Mouse (Mus musculus) activated CD4-positive, CD25-positive, alpha-beta regulatory T cell, adult 4 months (primary cell): ENCODE results near the gene Hba-x. TPM values are rescaled to one million over a fixed set of nuclear protein-coding genes. Genes with fewer than 3 reads are reported as not detected.

Experiments used
- polyA plus RNA-seq, 2 experiments: library from polyadenylated mRNA; unstranded; fragments of 100-300 nt; shearing (Covaris generic); gene quantifications; one replicate each; pipeline ENCODE4 v1.2.1; 2017

Hba-x gene
- polyA plus RNA-seq, 2 experiments from 2014 or later, result not detected

Other genes with a start within 250 kb of the Hba-x start
- gene Il9r, start 76.1 kb upstream of the Hba-x start, polyA plus RNA-seq, result 1 to 10 TPM; 4.5 to 7.1 TPM
- gene Snrnp25, start 71.0 kb upstream of the Hba-x start, polyA plus RNA-seq, result 10 to 100 TPM; 70.5 to 73.4 TPM
- gene Rhbdf1, start 54.1 kb upstream of the Hba-x start, polyA plus RNA-seq, result under 1 TPM in 1 of 2 experiments, not detected in 1; 0.49 TPM
- gene Mpg, start 49.9 kb upstream of the Hba-x start, polyA plus RNA-seq, result 10 to 100 TPM; 34.8 to 35.0 TPM
- 10 to 100 TPM; 36.7 to 37.6 TPM for gene Nprl3, start 8.7 kb upstream of the Hba-x start, polyA plus RNA-seq
- gene Hba-a1, start 7.1 kb downstream of the Hba-x start, polyA plus RNA-seq, result 100 to 1,000 TPM in 1 of 2 experiments, 1 to 10 TPM in 1; 4.6 to 196 TPM
- not detected for gene Hbq1b, start 10.6 kb downstream of the Hba-x start, polyA plus RNA-seq
- gene Hba-a2, start 20.1 kb downstream of the Hba-x start, polyA plus RNA-seq, result 100 to 1,000 TPM in 1 of 2 experiments, 1 to 10 TPM in 1; 8.9 to 339 TPM
- not detected for gene Hbq1a, start 23.7 kb downstream of the Hba-x start, polyA plus RNA-seq
- under 1 TPM in 1 of 2 experiments, not detected in 1; 0.06 TPM for gene Sh3pxd2b, start 71.4 kb downstream of the Hba-x start, polyA plus RNA-seq
- gene Ubtd2, start 179.0 kb downstream of the Hba-x start, polyA plus RNA-seq, result 1 to 10 TPM; 2.3 to 3.1 TPM